Mouse (Mus musculus): ENCODE measurements at regions not wholly inside any gene's neighbourhood (a gene's known extent, or its start where the extent isn't known, plus 50 kb on each side); places are given as distances from the start of the nearest gene placed in this dataset.
"Not testable (repeated sequence)": the region's sequence is repeated elsewhere in the genome, so short reads cannot be mapped to it uniquely, and the experiment has no call there.

- not testable (repeated sequence) for H3K9ac ChIP-seq (replicated peaks; ENCODE audit: low read length); H3K36me3 ChIP-seq (replicated peaks; ENCODE audit: control insufficient read depth, insufficient read depth, low read depth, low read length); ATAC-seq (replicated peaks; ENCODE audit: insufficient number of reproducible peaks, low FRiP score, low TSS enrichment, low read depth); DNase-seq (ENCODE audit: low spot score); H3K4me2 ChIP-seq (ENCODE audit: low read depth, low read length); H3K4me3 ChIP-seq (ENCODE audit: low read depth, low read length); H3K27ac ChIP-seq (replicated peaks; ENCODE audit: low read depth, low read length); H3K27me3 ChIP-seq (ENCODE audit: control insufficient read depth, insufficient read depth, low read length); H3K4me1 ChIP-seq (ENCODE audit: control insufficient read depth, insufficient read depth, low read length); H3K9me3 ChIP-seq (replicated peaks; ENCODE audit: control insufficient read depth, low read length)
- WGBS = 90% methylated on average over 2 of the region's 2 CpGs
These were observed 81.3 kb downstream of the Ogfrl1 start for GRCm38 (mm10) chr1:23316288-23316687.

GRCm38 (mm10) chr1:23314863-23315262 lies 82.7 kb downstream of the Ogfrl1 start:
- not testable (repeated sequence) for H3K4me3 ChIP-seq (ENCODE audit: low read depth, low read length); DNase-seq (ENCODE audit: low spot score); H3K9ac ChIP-seq (replicated peaks; ENCODE audit: low read length); ATAC-seq (replicated peaks; ENCODE audit: insufficient number of reproducible peaks, low FRiP score, low TSS enrichment, low read depth); H3K27me3 ChIP-seq (ENCODE audit: control insufficient read depth, insufficient read depth, low read length); H3K27ac ChIP-seq (replicated peaks; ENCODE audit: low read depth, low read length); H3K9me3 ChIP-seq (replicated peaks; ENCODE audit: control insufficient read depth, low read length); H3K4me1 ChIP-seq (ENCODE audit: control insufficient read depth, insufficient read depth, low read length); H3K4me2 ChIP-seq (ENCODE audit: low read depth, low read length); H3K36me3 ChIP-seq (replicated peaks; ENCODE audit: control insufficient read depth, insufficient read depth, low read depth, low read length)
- WGBS = 81% methylated on average over 2 of the region's 2 CpGs

DNA sequence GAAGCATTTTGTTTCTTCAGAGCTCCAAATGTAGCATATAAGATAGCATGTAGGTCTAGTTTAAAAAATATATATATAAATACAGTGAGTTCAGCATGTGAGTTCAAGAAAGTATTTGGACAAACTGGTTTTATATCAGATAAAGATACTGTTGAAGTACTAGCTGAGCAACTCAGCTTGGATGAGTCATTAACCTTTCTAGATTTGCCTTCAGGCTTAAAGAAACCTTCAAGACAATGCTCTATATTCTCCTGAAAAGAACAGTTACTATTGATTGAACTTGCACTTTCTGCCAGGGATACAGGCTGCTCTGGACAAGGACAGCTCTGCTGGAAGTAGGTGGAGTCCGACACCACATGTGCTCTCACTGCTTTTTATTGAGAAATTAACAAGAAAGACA lies 104.9 kb downstream of the Ogfrl1 start:
- no peak for ATAC-seq (replicated peaks; ENCODE audit: insufficient number of reproducible peaks, low FRiP score, low TSS enrichment, low read depth)
- 85% methylated on average over 1 of the region's 1 CpGs for WGBS
- Histone ChIP-seq H3K27ac (replicated peaks; ENCODE audit: low read depth, low read length) (no peak overlapping the region), H3K9ac (replicated peaks; ENCODE audit: low read length) (no peak overlapping the region), H3K4me1 (ENCODE audit: control insufficient read depth, insufficient read depth, low read length) (no peaks in the 10 kb centered on the region), H3K9me3 (replicated peaks; ENCODE audit: control insufficient read depth, low read length) (no peaks in the 10 kb centered on the region), H3K36me3 (replicated peaks; ENCODE audit: control insufficient read depth, insufficient read depth, low read depth, low read length) (no peaks in the 10 kb centered on the region), H3K4me2 (ENCODE audit: low read depth, low read length) (no peak overlapping the region), H3K4me3 (ENCODE audit: low read depth, low read length) (no peak overlapping the region), H3K27me3 (ENCODE audit: control insufficient read depth, insufficient read depth, low read length) (no peaks in the 10 kb centered on the region)
- DNase-seq (ENCODE audit: low spot score) = no peak

DNA sequence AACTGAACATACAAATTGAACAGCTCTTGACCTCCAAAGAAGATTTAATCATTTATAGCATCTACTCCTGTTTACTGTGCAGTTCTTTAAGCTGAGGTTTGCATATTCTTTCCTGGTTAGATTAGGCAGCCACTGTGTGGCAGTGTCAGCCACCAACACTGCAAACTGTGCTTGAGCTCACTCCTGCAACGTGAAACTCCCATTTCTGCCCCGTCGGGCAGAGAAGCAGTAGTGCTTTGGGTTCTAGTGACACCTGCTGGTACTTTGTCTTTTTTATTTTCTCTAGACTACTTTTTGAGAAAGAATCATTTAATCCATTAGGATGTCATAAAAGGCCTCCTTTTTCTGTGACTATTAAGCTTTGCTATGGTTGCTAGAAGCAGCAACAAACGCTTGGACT lies 110.8 kb downstream of the Ogfrl1 start:
- Histone ChIP-seq H3K27ac (replicated peaks; ENCODE audit: low read depth, low read length) (no peak overlapping the region), H3K36me3 (replicated peaks; ENCODE audit: control insufficient read depth, insufficient read depth, low read depth, low read length) (no peaks in the 10 kb centered on the region), H3K4me2 (ENCODE audit: low read depth, low read length) (no peak overlapping the region), H3K27me3 (ENCODE audit: control insufficient read depth, insufficient read depth, low read length) (no peaks in the 10 kb centered on the region), H3K4me3 (ENCODE audit: low read depth, low read length) (no peak overlapping the region), H3K4me1 (ENCODE audit: control insufficient read depth, insufficient read depth, low read length) (no peaks in the 10 kb centered on the region), H3K9ac (replicated peaks; ENCODE audit: low read length) (no peak overlapping the region), H3K9me3 (replicated peaks; ENCODE audit: control insufficient read depth, low read length) (no peaks in the 10 kb centered on the region)
- 30% methylated on average over 4 of the region's 4 CpGs for WGBS
- DNase-seq (ENCODE audit: low spot score) (peak; percentile 65), ATAC-seq (replicated peaks; ENCODE audit: insufficient number of reproducible peaks, low FRiP score, low TSS enrichment, low read depth) (no peak)

- DNase-seq (ENCODE audit: low spot score) (no peak), ATAC-seq (replicated peaks; ENCODE audit: insufficient number of reproducible peaks, low FRiP score, low TSS enrichment, low read depth) (no peak)
- Histone ChIP-seq H3K4me3 (ENCODE audit: low read depth, low read length) (no peak overlapping the region), H3K9me3 (replicated peaks; ENCODE audit: control insufficient read depth, low read length) (no peaks in the 10 kb centered on the region), H3K36me3 (replicated peaks; ENCODE audit: control insufficient read depth, insufficient read depth, low read depth, low read length) (no peaks in the 10 kb centered on the region), H3K27ac (replicated peaks; ENCODE audit: low read depth, low read length) (no peak overlapping the region), H3K9ac (replicated peaks; ENCODE audit: low read length) (no peak overlapping the region), H3K4me1 (ENCODE audit: control insufficient read depth, insufficient read depth, low read length) (no peaks in the 10 kb centered on the region), H3K27me3 (ENCODE audit: control insufficient read depth, insufficient read depth, low read length) (no peaks in the 10 kb centered on the region), H3K4me2 (ENCODE audit: low read depth, low read length) (no peak overlapping the region)
- WGBS = 93% methylated on average over 4 of the region's 4 CpGs
These were observed 114.7 kb downstream of the Ogfrl1 start for GRCm38 (mm10) chr1:23282870-23283219.

DNA sequence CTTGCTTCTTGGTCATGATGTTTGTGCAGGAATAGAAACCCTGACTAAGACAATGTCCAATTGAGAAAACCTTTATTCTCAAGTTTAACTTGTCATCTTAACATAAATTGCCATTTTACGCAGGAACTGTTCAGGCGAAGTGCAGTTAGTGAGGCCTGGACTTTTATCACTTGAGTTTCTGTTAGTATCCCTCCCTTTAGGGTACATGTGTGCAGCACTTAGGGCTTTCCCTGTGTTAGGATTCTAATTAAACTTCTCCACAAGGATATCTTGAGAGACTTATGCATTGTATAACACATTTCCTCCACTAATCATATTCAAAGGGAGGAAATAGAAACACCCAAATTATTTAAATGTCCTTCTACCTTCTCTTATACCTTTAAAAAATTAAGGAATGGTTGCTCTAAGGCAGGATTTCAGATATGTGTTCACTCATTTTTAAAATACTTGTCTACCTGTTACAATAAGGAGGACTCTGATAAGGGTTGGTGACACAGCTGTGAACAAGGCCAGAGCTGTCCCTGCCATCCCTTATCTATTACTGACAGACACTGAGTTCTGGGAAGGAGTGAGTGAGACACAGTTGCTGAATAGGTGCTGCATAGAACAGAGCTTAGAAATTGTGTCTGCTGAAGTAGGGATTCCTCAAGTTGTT lies 115.2 kb downstream of the Ogfrl1 start:
- Histone ChIP-seq H3K27ac (replicated peaks; ENCODE audit: low read depth, low read length) (no peak overlapping the region), H3K9ac (replicated peaks; ENCODE audit: low read length) (no peak overlapping the region), H3K4me3 (ENCODE audit: low read depth, low read length) (no peak overlapping the region), H3K4me1 (ENCODE audit: control insufficient read depth, insufficient read depth, low read length) (no peaks in the 10 kb centered on the region), H3K36me3 (replicated peaks; ENCODE audit: control insufficient read depth, insufficient read depth, low read depth, low read length) (no peaks in the 10 kb centered on the region), H3K27me3 (ENCODE audit: control insufficient read depth, insufficient read depth, low read length) (no peaks in the 10 kb centered on the region), H3K9me3 (replicated peaks; ENCODE audit: control insufficient read depth, low read length) (no peaks in the 10 kb centered on the region), H3K4me2 (ENCODE audit: low read depth, low read length) (no peak overlapping the region)
- WGBS = 92% methylated on average over 2 of the region's 2 CpGs
- no peak for ATAC-seq (replicated peaks; ENCODE audit: insufficient number of reproducible peaks, low FRiP score, low TSS enrichment, low read depth)
- no peak for DNase-seq (ENCODE audit: low spot score)

- DNase-seq (ENCODE audit: low spot score) = no peak
- Histone ChIP-seq H3K27me3 (ENCODE audit: control insufficient read depth, insufficient read depth, low read length) (no peaks in the 10 kb centered on the region), H3K4me3 (ENCODE audit: low read depth, low read length) (no peak overlapping the region), H3K9ac (replicated peaks; ENCODE audit: low read length) (no peak overlapping the region), H3K4me1 (ENCODE audit: control insufficient read depth, insufficient read depth, low read length) (no peaks in the 10 kb centered on the region), H3K9me3 (replicated peaks; ENCODE audit: control insufficient read depth, low read length) (no peaks in the 10 kb centered on the region), H3K4me2 (ENCODE audit: low read depth, low read length) (no peak overlapping the region), H3K36me3 (replicated peaks; ENCODE audit: control insufficient read depth, insufficient read depth, low read depth, low read length) (no peaks in the 10 kb centered on the region), H3K27ac (replicated peaks; ENCODE audit: low read depth, low read length) (no peak overlapping the region)
- no peak for ATAC-seq (replicated peaks; ENCODE audit: insufficient number of reproducible peaks, low FRiP score, low TSS enrichment, low read depth)
- WGBS = 90% methylated on average over 2 of the region's 2 CpGs
These were observed 117.7 kb downstream of the Ogfrl1 start for GRCm38 (mm10) chr1:23279827-23280226.

GRCm38 (mm10) chr1:23272077-23272476 lies 125.5 kb downstream of the Ogfrl1 start:
- H3K4me2 ChIP-seq (ENCODE audit: low read depth, low read length) = no peak overlapping the region
- no peak overlapping the region for H3K27ac ChIP-seq (replicated peaks; ENCODE audit: low read depth, low read length)
- no peaks in the 10 kb centered on the region for H3K36me3 ChIP-seq (replicated peaks; ENCODE audit: control insufficient read depth, insufficient read depth, low read depth, low read length)
- no peak overlapping the region for H3K4me3 ChIP-seq (ENCODE audit: low read depth, low read length)
- 54% methylated on average over 6 of the region's 6 CpGs for WGBS
- DNase-seq (ENCODE audit: low spot score) = no peak
- H3K9me3 ChIP-seq (replicated peaks; ENCODE audit: control insufficient read depth, low read length) = no peaks in the 10 kb centered on the region
- H3K4me1 ChIP-seq (ENCODE audit: control insufficient read depth, insufficient read depth, low read length) = no peaks in the 10 kb centered on the region
- H3K27me3 ChIP-seq (ENCODE audit: control insufficient read depth, insufficient read depth, low read length) = no peaks in the 10 kb centered on the region
- H3K9ac ChIP-seq (replicated peaks; ENCODE audit: low read length) = no peak overlapping the region
- no peak for ATAC-seq (replicated peaks; ENCODE audit: insufficient number of reproducible peaks, low FRiP score, low TSS enrichment, low read depth)
